In genomic region chr1:118482285-118483019, GRCm38 (mm10) we compare ENCODE assay signal across 7 mouse cellular contexts.
A peak's percentile ranks its signal among the peaks of the same experiment; 100 is the strongest.
DNase-seq lines count a peak whose midpoint lies in the region; ATAC-seq and TF ChIP-seq lines count a peak whose summit lies in the region.

No protein-coding gene starts in this region.

- 17% methylated on average over 8 of the region's 8 CpGs for WGBS in heart, embryonic 14.5 days

- TF ChIP-seq CTCF in layer of hippocampus, adult 2 months (conservative IDR thresholded peaks at IDR 0.05), result no peak

- no peak for DNase-seq in layer of hippocampus, adult 2 months (ENCODE audit: low spot score in 2 of 2)
- no peak for DNase-seq in layer of hippocampus, adult 11-12 months (ENCODE audit: low spot score)
- peak; percentile 25 to 26 for DNase-seq in right cerebral cortex, adult 2 months (ENCODE audit: low spot score in 2 of 2)
- no peak for DNase-seq in right cerebral cortex, postnatal 25 days
- no peak for DNase-seq in adrenal gland, adult 2 months
- DNase-seq in cerebellum, postnatal 4 days (ENCODE audit: low spot score in 2 of 2), result no peak

- H3K4me3 ChIP-seq in layer of hippocampus, adult 2 months, result peak overlapping the region; percentile 47
- peak overlapping the region; percentile 62 to 72 for H3K4me3 ChIP-seq in heart, embryonic 14.5 days (ENCODE audit: control insufficient read depth in 1 of 2, insufficient read depth in 1 of 2, low read depth in 1 of 2, low read length in 2 of 2)

- 0 out of 2 replicates have a peak, but pooled peaks have one; percentile 22 for ATAC-seq in heart, embryonic 14.5 days (ENCODE audit: insufficient number of reproducible peaks, insufficient read depth, low FRiP score, low read depth)

- H3K9ac ChIP-seq in heart, embryonic 14.5 days (ENCODE audit: low read length), result peak overlapping the region; percentile 92

- H3K36me3 ChIP-seq in heart, embryonic 14.5 days (ENCODE audit: control insufficient read depth, insufficient read depth, low read length), result peaks cover 6% of the 10 kb centered on the region; the same call in 1 of the 2 replicates

- H3K27ac ChIP-seq in layer of hippocampus, adult 2 months, result peak overlapping the region; percentile 88
- peak overlapping the region; percentile 93 to 96 for H3K27ac ChIP-seq in heart, embryonic 14.5 days (replicated peaks in 1 of 2; ENCODE audit: control insufficient read depth in 1 of 2, insufficient read depth in 1 of 2, low read depth in 2 of 2, low read length in 2 of 2)

- H3K4me1 ChIP-seq in heart, embryonic 14.5 days (ENCODE audit: control insufficient read depth in 2 of 2, insufficient read depth in 2 of 2, low read length in 2 of 2), result peaks cover 16 to 62% of the 10 kb centered on the region in 2 experiments

- no peaks in the 10 kb centered on the region for H3K9me3 ChIP-seq in heart, embryonic 14.5 days (ENCODE audit: control insufficient read depth, low read length)

- peak overlapping the region; percentile 80 for H3K4me2 ChIP-seq in heart, embryonic 14.5 days (ENCODE audit: low read length)

- no peaks in the 10 kb centered on the region for H3K27me3 ChIP-seq in heart, embryonic 14.5 days (ENCODE audit: control insufficient read depth, insufficient read depth, low read length)

Comparison
In these comparisons a context has a peak if more than half of its experiments do, and no peak if none do; other contexts are left out.
1. DNase-seq: peak in right cerebral cortex, adult 2 months (2 of 2); none in layer of hippocampus, adult 2 months (0 of 2), layer of hippocampus, adult 11-12 months (single experiment), right cerebral cortex, postnatal 25 days (single experiment), adrenal gland, adult 2 months (single experiment) and cerebellum, postnatal 4 days (0 of 2).